Mouse (Mus musculus) CH12.LX (cell line): ENCODE results near the gene Il17ra. TPM values are rescaled to one million over a fixed set of nuclear protein-coding genes. Genes with fewer than 3 reads are reported as not detected.

ENCODE experiments used
- DNase-seq: peaks from one replicate; pipeline ENCODE4 v3.0.0-alpha.2; 2013; ENCODE audit errors: extremely low read depth
- H3K27ac ChIP-seq: 2 replicates; pipeline ENCODE4 v1.5.1; 2012; ENCODE audit warnings: low read depth, mild to moderate bottlenecking, control low read depth, moderate library complexity; ENCODE audit not compliant: insufficient read depth
- H3K27me3 ChIP-seq: replicated peaks from 2 replicates; pipeline ENCODE3; 2012; ENCODE audit warnings: inconsistent platforms
- H3K36me3 ChIP-seq, 2 experiments: replicated peaks in 1 of 2; 2 replicates each; pipeline versions ENCODE3 to v1.6.1; 2012; ENCODE audit warnings: inconsistent platforms in 1 of 2, low read length in 1 of 2, mild to moderate bottlenecking in 1 of 2, mixed read lengths in 1 of 2, moderate library complexity in 1 of 2; ENCODE audit not compliant: control insufficient read depth in 1 of 2, insufficient read depth in 1 of 2
- H3K4me1 ChIP-seq, 2 experiments: 2 replicates each; pipeline ENCODE4 v1.6.1; 2012; ENCODE audit warnings: inconsistent platforms in 1 of 2, moderate library complexity in 1 of 2; ENCODE audit not compliant: insufficient read depth in 2 of 2, control insufficient read depth in 1 of 2
- H3K4me2 ChIP-seq: 2 replicates; pipeline ENCODE4 v1.6.1; 2012; ENCODE audit warnings: low read depth, mild to moderate bottlenecking, control low read depth; ENCODE audit not compliant: poor library complexity, insufficient read depth, severe bottlenecking
- H3K4me3 ChIP-seq, 3 experiments: fragments of 150-350 bp in 1 of 3; sonication (generic) in 1 of 3; replicated peaks in 1 of 3; 2 replicates each; pipeline versions ENCODE3 to v1.5.1; 2011 to 2012; ENCODE audit warnings: low read depth in 2 of 3, low read length in 2 of 3, mild to moderate bottlenecking in 2 of 3, moderate library complexity in 2 of 3, control low read depth in 1 of 3, improper control_type of control experiment in 1 of 3, inconsistent platforms in 1 of 3, mixed read lengths in 1 of 3; ENCODE audit not compliant: poor library complexity in 1 of 3
- H3K79me2 ChIP-seq: replicated peaks from 2 replicates; pipeline ENCODE4 v1.6.1; 2012; ENCODE audit warnings: mild to moderate bottlenecking, moderate library complexity; ENCODE audit not compliant: control insufficient read depth, poor library complexity, insufficient read depth, severe bottlenecking; ENCODE audit errors: extremely low read depth
- H3K9ac ChIP-seq: 2 replicates; pipeline ENCODE4 v1.6.1; 2012; ENCODE audit warnings: low read depth, mild to moderate bottlenecking, control low read depth, moderate library complexity; ENCODE audit not compliant: insufficient read depth
- H3K9me3 ChIP-seq: replicated peaks from 2 replicates; pipeline ENCODE3; 2012; ENCODE audit warnings: low read length, inconsistent platforms, mixed read lengths
- BHLHE40 ChIP-seq: IDR thresholded peaks from 2 replicates; pipeline ENCODE4 v1.6.1; 2011; ENCODE audit warnings: mild to moderate bottlenecking, low read depth, low read length, improper control_type of control experiment
- CHD1 ChIP-seq: IDR thresholded peaks from 2 replicates; pipeline ENCODE4 v1.6.1; 2012; ENCODE audit warnings: low read depth, low read length, improper control_type of control experiment, inconsistent platforms
- CHD2 ChIP-seq: IDR thresholded peaks from 2 replicates; pipeline ENCODE4 v1.6.1; 2011; ENCODE audit warnings: low read length, improper control_type of control experiment
- E2F4 ChIP-seq: IDR thresholded peaks from 2 replicates; pipeline ENCODE4 v1.6.1; 2011; ENCODE audit warnings: low read depth, low read length, improper control_type of control experiment; ENCODE audit not compliant: insufficient replicate concordance
- EP300 ChIP-seq: IDR thresholded peaks from 2 replicates; pipeline ENCODE4 v1.6.1; 2011; ENCODE audit warnings: low read length, improper control_type of control experiment
- ETS1 ChIP-seq: conservative IDR thresholded peaks from 2 replicates; pipeline ENCODE4 v1.6.1; 2012; ENCODE audit warnings: low read depth, mild to moderate bottlenecking, inconsistent platforms, low read length, improper control_type of control experiment, moderate library complexity
- GABPA ChIP-seq: IDR thresholded peaks from 2 replicates; pipeline ENCODE4 v1.6.1; 2012; ENCODE audit warnings: low read depth, low read length, improper control_type of control experiment, inconsistent platforms; ENCODE audit not compliant: insufficient replicate concordance
- IRF4 ChIP-seq: IDR thresholded peaks from 2 replicates; pipeline ENCODE4 v1.6.1; 2014; ENCODE audit warnings: low read depth, mild to moderate bottlenecking, inconsistent platforms, low read length, improper control_type of control experiment
- JUND ChIP-seq: conservative IDR thresholded peaks from 2 replicates; pipeline ENCODE4 v1.6.1; 2011; ENCODE audit warnings: low read depth, low read length, improper control_type of control experiment
- MAFK ChIP-seq: IDR thresholded peaks from 2 replicates; pipeline ENCODE4 v1.6.1; 2011; ENCODE audit warnings: low read length, improper control_type of control experiment; ENCODE audit not compliant: insufficient replicate concordance
- MAX ChIP-seq: IDR thresholded peaks from 2 replicates; pipeline ENCODE4 v1.6.1; 2011; ENCODE audit warnings: low read length, improper control_type of control experiment
- MAZ ChIP-seq: IDR thresholded peaks from 2 replicates; pipeline ENCODE4 v1.6.1; 2012; ENCODE audit warnings: low read depth, mild to moderate bottlenecking, inconsistent platforms, low read length, improper control_type of control experiment, moderate library complexity
- MXI1 ChIP-seq: IDR thresholded peaks from 2 replicates; pipeline ENCODE4 v1.6.1; 2011; ENCODE audit warnings: mild to moderate bottlenecking, low read depth, low read length, improper control_type of control experiment
- NELFE ChIP-seq: IDR thresholded peaks from 2 replicates; pipeline ENCODE4 v1.6.1; 2011; ENCODE audit warnings: low read depth, low read length, improper control_type of control experiment
- NRF1 ChIP-seq: IDR thresholded peaks from 2 replicates; pipeline ENCODE4 v1.6.1; 2014; ENCODE audit warnings: low read depth, mild to moderate bottlenecking, inconsistent platforms, low read length, improper control_type of control experiment, moderate library complexity
- PAX5 ChIP-seq: IDR thresholded peaks from 2 replicates; pipeline ENCODE4 v1.6.1; 2012; ENCODE audit warnings: low read length, inconsistent platforms, mixed read lengths
- POLR2A ChIP-seq: IDR thresholded peaks from 2 replicates; pipeline ENCODE4 v1.6.1; 2011; ENCODE audit warnings: low read depth, mild to moderate bottlenecking, improper control_type of control experiment, low read length
- POLR2AphosphoS2 ChIP-seq: IDR thresholded peaks from 2 replicates; pipeline ENCODE4 v1.6.1; 2011; ENCODE audit warnings: low read depth, low read length, improper control_type of control experiment
- RAD21 ChIP-seq: IDR thresholded peaks from 2 replicates; pipeline ENCODE4 v1.6.1; 2011; ENCODE audit warnings: low read depth, mild to moderate bottlenecking, low read length, improper control_type of control experiment, moderate library complexity
- RCOR1 ChIP-seq: conservative IDR thresholded peaks from 2 replicates; pipeline ENCODE4 v1.6.1; 2012; ENCODE audit warnings: low read depth, mild to moderate bottlenecking, inconsistent platforms, low read length, improper control_type of control experiment
- SIN3A ChIP-seq: IDR thresholded peaks from 2 replicates; pipeline ENCODE4 v1.6.1; 2012; ENCODE audit warnings: low read length, improper control_type of control experiment, inconsistent platforms
- SMC3 ChIP-seq: IDR thresholded peaks from 2 replicates; pipeline ENCODE4 v1.6.1; 2011; ENCODE audit warnings: low read depth, low read length, improper control_type of control experiment
- TBP ChIP-seq: conservative IDR thresholded peaks from 2 replicates; pipeline ENCODE4 v1.6.1; 2011; ENCODE audit warnings: low read depth, low read length, improper control_type of control experiment
- TCF12 ChIP-seq: IDR thresholded peaks from 2 replicates; pipeline ENCODE4 v1.6.1; 2014; ENCODE audit warnings: low read depth, mild to moderate bottlenecking, inconsistent platforms, low read length, improper control_type of control experiment
- USF1 ChIP-seq: IDR thresholded peaks from 2 replicates; pipeline ENCODE4 v1.6.1; 2014; ENCODE audit warnings: low read depth, mild to moderate bottlenecking, inconsistent platforms, low read length, improper control_type of control experiment
- ZKSCAN1 ChIP-seq: IDR thresholded peaks from 2 replicates; pipeline ENCODE4 v1.6.1; 2012; ENCODE audit warnings: low read depth, inconsistent platforms, low read length, improper control_type of control experiment, borderline replicate concordance
- dilution Hi-C: fragments of 300-500 bp; cut with MboI; formaldehyde crosslinking; loops from 2 replicates; pipeline ENCODE4 v1.14.3; 2020; ENCODE audit warnings: low sequenced_read_pairs; ENCODE audit not compliant: extremely low pct_unique_long_range_greater_than_20kb, extremely low pct_ligation_motif_present
- in situ Hi-C: fragments of 300-500 bp; cut with MboI; formaldehyde crosslinking; loops from 3 replicates; pipeline ENCODE4 v1.14.3; 2019; ENCODE audit warnings: low sequenced_read_pairs, low pct_ligation_motif_present, low pct_unique_long_range_greater_than_20kb, mixed read lengths
- polyA plus RNA-seq: library from polyadenylated mRNA; unstranded; fragments of >175 nt; gene quantifications from 2 replicates; pipeline ENCODE4 v1.2.1, GENCODE M21; 2012; ENCODE audit warnings: low read depth; ENCODE audit not compliant: insufficient read length
- total RNA-seq, 2 experiments: library from RNA; depleted of rRNA; stranded (reverse); fragments of 300-350 nt in 1 of 2; fragments of >200 nt in 1 of 2; gene quantifications; 2 replicates each; pipeline ENCODE4 v1.2.3; 2012 to 2014

Gene Il17ra
- total and polyA plus RNA-seq, 3 experiments, result 13.6 to 23.9 (median 14.0) TPM

DNA sequence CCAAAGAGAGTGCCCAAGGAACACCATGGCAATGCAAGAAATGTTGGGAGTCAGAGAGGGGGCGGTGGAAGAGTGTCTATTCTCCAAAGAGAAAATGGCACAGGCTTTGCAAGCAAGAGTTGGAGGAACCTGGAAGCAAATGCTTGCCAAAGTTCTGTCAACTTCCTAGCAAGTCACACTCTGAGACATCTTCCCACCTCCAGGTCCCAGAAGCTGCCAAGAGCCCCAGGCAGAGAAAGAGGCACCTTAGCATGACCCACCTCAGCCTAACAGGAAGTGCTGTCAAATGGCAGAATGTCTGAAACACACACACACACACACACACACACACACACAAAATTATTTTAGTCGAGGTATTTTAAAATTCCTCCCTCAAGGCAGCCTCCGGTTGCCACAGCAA, 41.0 kb downstream of the Il17ra start:
- DNase-seq, result no peak
- TF ChIP-seq EP300 (no peak), MAZ (no peak), JUND (no peak), USF1 (no peak), MAX (no peak)
- TF ChIP-seq, all 38 proteins: peak for 0
- Histone ChIP-seq H3K9me3 (peaks cover 7% of the 10 kb centered on the region), H3K27me3 (no peaks in the 10 kb centered on the region), H3K27ac (no peak overlapping the region), H3K4me1 (no peaks in the 10 kb centered on the region), H3K36me3 (peaks cover 3 to 15% of the 10 kb centered on the region in 2 experiments), H3K4me2 (no peak overlapping the region), H3K4me3 (no peak overlapping the region), H3K79me2 (no peaks in the 10 kb centered on the region), H3K9ac (no peak overlapping the region)
- dilution Hi-C loops, result no loop called here
- in situ Hi-C loops, result no loop called here

DNA sequence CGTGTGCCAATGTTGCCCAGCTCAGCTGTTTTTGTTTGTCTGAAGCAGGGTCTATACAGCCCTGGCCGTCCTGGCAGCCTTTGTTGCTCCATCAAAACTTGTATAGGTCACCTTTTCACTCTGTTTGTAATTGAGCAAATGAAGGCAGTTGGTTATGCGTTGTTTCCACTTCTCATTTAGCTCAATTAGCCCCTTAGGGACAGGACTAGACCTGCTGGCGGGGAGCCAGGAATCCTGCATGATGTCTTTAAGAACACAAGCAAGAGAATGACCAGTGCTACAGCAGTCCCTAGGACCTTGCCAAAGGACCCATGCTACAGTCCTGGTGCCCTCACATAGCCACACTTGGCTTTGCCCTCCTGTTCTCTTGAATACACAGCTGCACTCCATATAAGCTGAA, 42.5 kb downstream of the Il17ra start:
- dilution Hi-C loops (no loop called here), in situ Hi-C loops (no loop called here)
- Histone ChIP-seq H3K9ac (no peak overlapping the region), H3K27ac (no peak overlapping the region), H3K79me2 (no peaks in the 10 kb centered on the region), H3K4me2 (no peak overlapping the region), H3K9me3 (peaks cover 2% of the 10 kb centered on the region), H3K4me3 (no peak overlapping the region), H3K4me1 (no peaks in the 10 kb centered on the region), H3K27me3 (no peaks in the 10 kb centered on the region), H3K36me3 (peaks cover 15 to 30% of the 10 kb centered on the region in 2 experiments)
- TF ChIP-seq MAFK (no peak), E2F4 (no peak), MAZ (no peak), POLR2AphosphoS2 (no peak), RAD21 (no peak), IRF4 (no peak), MXI1 (no peak), TBP (no peak), BHLHE40 (no peak), EP300 (no peak), CHD1 (no peak)
- DNase-seq, result no peak

DNA sequence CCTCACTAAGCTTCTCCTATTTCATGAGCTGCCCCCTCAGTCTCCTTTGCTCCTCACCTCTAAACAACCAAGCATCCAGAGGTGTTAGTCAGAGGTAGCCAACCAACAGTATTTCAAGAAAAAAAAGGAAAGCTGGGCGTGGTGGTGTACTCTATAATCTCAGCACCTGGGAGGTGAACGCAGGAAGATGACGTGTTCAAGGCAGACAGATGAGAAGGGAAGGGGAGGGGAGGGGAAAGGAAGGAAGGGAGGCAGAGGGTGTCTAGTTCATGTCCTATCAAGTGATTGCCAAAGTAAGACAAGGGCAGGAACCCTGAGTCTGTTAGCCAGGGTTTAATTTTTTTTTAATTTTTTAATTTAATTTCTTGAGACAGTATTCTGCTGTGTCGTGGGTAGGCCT, 45.6 kb downstream of the Il17ra start:
- H3K36me3 ChIP-seq, result peaks cover 30 to 57% of the 10 kb centered on the region in 2 experiments
- TF ChIP-seq NELFE, result no peak
- no peak for TF ChIP-seq SIN3A
- TF ChIP-seq MAZ, result no peak
- no peak for TF ChIP-seq CHD2
- no peak for TF ChIP-seq NRF1
- no peak for TF ChIP-seq POLR2A
- TF ChIP-seq MAX, result no peak
- no peak for TF ChIP-seq RCOR1
- TF ChIP-seq POLR2AphosphoS2, result no peak
- TF ChIP-seq GABPA, result no peak
- TF ChIP-seq TBP, result no peak
- no peak for TF ChIP-seq E2F4
- TF ChIP-seq MAFK, result no peak
- TF ChIP-seq ZKSCAN1, result no peak
- no peak for TF ChIP-seq SMC3
- TF ChIP-seq TCF12, result no peak
- no peak for TF ChIP-seq PAX5
- no peak for TF ChIP-seq ETS1
- TF ChIP-seq, all 38 proteins: peak for 0
- dilution Hi-C loops, result no loop called here

More for the DNA sequence above, 45.6 kb downstream of the Il17ra start:
- in situ Hi-C loops, result no loop called here
- Histone ChIP-seq H3K79me2 (no peaks in the 10 kb centered on the region), H3K9ac (no peak overlapping the region), H3K27me3 (no peaks in the 10 kb centered on the region), H3K4me1 (no peaks in the 10 kb centered on the region), H3K27ac (no peak overlapping the region), H3K4me2 (no peak overlapping the region), H3K4me3 (no peak overlapping the region), H3K9me3 (no peaks in the 10 kb centered on the region)
- no peak for DNase-seq
